Mouse (Mus musculus) liver (tissue): Measurements from ENCODE around the gene Pmepa1.

Experiments used
- DNase-seq: peaks from one replicate; pipeline ENCODE4 v3.0.0-alpha.2; 2020; ENCODE audit warnings: mixed read lengths

The Pmepa1 gene

DNA sequence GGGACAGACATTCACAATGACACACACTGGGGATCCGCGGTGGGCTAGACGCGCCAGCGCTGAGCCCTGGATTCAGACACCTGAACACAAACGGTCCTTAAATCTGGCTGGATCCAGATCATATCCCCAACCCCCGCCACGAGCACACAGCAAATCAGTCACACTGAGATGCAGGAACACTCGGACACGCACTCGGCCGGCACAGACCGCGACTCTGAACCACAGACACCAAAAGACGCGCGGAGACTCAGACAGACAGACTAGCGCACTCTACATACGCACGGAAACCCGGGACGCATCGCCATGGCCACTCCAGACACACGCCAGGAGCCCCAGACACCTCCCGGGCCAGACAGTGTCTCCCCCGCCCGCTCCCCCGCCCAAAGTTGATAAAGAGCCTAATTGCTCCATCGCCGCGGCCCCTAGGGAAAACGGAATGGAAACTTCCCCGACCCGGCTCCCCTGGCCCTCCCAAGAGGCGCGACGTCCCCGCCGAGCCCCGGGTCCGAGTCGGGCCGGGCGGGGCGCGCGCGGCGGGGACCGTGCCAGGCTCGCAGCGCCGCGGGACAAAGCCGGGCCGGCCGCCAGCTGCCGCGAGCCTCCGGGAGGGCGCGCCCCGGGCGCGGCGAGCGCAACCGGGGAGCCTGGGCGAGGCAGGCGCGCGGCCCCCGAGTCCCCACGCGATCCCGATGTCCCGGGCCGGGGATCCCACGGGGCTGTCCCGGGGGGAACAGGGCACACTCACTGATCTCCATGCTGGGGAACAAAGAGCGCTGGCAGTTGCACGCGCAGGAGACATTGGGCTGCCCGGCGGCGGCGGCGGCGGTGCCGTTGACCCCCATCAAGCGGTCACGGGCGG, 761 bp downstream of the Pmepa1 start:
- DNase-seq, result peak; percentile 14

DNA sequence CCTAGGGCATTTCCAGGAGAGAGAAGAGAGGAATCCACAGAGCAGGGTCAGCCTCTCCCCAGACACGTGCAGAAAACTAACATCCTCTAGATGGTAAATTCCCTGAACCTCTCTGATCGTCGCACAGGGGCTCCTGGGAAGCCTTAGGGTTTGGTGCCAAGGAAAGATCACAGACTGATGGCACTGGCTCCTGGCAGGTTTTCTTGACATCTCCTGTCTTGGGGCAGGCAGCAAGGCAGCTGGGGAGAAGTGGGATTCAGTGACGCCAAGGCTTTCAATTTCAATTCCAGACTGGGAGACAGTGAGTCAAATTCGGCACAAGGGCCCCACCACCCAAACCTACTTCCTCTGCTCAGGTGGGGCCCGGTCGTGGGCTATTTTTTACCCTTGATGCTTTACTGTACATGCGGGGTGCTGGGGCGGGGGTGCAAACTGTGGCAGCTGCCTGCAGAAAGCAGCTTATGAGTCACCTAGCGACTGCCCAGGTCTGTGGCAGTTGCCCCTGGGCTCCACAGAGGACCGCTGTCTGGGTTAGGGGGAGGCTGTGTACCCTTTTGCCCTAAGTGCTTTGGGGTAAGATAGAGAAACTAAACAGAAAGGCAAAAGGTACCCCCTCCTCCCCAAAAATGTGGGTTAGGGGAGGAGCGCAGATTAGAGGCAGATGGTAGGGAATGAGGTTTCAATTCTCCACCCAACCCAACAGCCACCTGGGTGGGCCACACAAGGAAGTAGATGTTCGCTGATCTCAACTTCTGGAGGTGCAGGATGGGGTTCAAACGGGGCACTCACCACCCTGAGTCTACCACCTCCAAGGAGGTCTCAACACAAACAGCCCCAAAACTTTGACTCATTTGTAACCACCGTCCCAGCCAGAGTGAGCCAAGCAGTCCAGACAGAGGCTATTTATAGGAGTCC, 1.6 kb downstream of the Pmepa1 start:
- DNase-seq, result no peak

DNA sequence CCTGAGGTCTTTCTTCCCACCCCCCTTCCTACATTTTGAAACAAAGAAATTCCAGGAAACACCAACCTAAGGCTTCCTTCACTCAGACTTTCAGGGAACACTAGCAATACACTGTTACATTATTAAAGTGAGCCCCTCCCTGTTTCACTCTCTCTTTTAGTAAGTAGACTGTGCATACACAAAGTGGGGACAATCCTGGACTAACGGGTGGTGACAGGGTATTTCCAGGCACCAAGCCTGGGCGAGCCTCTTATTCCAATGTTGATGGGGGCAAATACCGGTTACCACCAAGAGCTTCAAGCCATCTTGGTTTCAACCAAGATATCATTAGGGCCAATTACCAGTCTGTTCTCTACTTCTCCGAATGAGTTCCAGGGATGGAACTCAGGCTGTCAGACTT, 2.4 kb downstream of the Pmepa1 start:
- DNase-seq, result no peak

DNA sequence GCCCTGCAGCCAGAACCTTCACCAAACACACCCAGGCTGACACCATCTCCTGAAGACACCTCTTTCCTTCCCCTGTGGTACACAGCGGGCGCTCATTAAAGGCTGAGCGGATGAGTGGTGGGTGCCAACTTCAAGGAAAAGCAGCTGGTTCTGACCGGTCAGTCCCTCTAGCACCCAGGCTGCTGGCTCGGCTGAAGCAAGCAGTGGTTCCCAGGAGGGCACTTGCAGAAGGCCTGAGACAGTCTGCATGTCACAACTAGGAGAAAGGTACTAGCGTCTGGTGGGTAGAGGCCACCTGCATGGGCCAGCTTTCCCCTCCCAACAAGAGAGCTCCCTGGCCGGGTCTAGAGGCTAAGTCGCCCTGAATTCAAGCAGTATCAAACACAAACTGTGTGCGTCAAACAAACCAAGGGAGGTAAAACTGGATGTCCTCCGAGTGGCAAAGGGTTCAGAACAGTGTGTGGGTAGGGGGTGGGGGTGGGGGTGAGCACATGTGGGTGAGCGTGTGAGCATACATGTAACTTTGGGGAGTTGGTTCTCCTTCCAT, 3.9 kb downstream of the Pmepa1 start:
- no peak for DNase-seq

DNA sequence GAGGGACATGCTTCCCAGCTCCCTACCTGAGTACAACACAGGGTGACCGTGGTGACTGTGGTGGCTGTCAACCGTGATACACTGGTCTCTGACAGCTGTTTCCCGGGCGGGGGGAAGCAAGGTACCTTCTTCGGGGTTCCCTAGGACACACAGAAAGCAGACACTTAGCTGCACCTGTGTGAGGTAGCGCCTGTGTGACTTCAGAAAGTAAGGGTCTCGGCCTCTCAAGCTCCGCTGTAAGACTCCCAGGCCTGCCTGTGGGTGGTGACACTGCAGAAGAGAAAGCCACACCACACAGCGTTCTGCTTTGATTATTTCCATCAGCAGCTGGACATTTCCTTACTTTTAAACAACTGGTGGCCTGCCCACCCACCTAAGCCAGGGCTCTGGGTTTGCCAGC, 4.8 kb downstream of the Pmepa1 start:
- DNase-seq, result no peak

DNA sequence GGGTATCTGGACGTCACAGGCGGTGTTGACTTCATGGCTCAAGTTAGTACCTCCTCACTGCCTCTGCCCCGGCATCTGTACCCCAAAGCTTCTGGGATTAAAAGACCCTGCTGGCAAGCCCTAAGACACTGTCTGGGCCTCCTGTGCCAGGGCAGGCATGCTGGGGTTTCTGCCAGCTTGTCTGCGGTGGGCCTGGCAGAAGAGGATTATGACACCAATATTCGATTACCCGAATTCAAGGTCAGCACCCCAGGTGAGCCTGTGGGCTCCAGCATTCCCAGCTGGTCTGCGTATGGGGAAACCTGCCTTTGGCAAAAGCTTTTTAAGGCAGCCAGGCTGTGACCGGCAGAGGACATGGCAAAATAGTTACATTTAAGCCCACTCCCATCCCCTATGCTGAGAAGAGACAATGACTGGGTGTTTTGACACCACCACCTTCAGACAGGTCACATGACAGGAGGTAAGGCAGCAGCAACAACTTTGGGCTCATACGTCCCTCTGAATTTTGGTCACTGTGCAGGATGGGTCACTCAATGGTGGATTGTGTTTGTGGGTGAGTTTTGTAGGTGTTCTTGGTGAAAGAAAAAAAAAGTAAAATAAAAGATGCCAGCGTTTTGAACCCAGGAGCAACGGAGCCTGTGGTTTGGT, 5.6 kb downstream of the Pmepa1 start:
- DNase-seq, result no peak

DNA sequence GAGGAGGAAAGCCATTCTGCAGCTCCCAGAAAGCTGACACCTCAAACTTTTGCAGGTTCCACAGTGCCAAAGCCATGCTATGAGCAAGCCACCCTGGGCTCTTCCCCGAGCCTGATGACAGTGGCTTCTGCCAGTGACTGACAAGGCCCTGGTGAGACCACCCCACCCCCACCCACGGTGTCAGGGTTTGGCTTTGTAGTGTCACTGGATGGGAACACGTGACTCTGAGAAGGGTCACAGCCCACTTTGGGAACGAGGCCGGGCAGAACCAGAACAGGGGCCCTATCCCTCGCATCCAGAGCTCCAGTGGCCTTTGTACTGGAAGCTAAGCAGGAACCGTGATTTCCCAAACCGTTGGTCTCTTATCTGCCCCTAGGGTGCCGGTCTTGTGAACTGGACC, 6.1 kb downstream of the Pmepa1 start:
- no peak for DNase-seq

DNA sequence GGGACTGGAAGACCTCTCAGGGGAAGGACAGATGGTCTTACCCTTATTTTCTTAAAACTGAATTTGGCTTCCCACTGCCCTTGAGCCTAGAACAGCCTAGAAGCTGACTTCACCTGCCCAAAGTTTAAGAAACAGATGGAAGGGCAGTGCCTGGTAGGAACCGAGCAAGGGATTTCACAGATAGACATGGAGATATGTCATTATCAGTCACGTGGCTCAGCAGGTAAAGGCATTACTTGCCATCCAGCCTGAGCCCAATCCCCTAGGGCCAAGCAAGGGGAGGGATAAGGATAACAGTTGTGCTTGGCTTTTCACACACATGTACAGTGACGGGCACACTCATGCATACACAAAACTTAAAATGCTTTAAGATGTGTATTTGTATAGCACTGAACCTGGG, 8.8 kb downstream of the Pmepa1 start:
- DNase-seq, result no peak

DNA sequence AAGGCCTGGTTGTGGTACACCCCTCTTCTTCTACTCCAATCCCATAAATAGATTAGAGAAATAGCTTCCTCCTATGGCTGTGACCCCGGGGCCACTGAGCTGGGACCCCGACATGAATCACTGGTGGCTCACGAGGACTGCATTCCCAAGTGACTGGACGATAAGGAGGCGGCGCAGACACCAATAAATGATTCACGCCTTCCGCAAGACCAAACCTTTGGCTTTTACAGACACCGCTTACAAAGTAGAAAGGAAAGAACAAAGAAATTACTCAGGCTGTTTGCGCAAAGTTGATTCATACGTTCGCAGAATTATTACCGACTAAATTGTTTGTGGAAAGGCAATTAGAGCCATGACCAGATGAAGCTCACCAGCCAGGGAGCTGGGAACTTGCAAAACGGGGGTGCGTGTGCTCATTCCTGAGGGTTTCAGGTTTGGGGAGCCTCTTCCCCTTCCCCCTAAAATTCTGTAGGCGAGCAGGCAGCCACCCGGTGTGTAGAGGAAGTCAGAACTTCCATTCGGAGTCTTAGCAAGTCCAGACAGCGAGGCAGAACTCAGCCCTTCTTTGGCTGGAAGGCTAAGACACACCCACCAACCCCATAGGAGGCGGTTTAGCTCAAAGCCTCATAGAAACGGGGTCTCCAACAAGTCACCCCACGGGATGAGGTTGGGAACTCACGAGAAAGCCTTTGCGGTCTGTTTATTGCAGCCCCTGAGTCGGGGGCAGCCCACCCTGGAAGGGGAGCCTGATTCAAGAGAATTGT, 9.8 kb downstream of the Pmepa1 start:
- DNase-seq, result no peak

DNA sequence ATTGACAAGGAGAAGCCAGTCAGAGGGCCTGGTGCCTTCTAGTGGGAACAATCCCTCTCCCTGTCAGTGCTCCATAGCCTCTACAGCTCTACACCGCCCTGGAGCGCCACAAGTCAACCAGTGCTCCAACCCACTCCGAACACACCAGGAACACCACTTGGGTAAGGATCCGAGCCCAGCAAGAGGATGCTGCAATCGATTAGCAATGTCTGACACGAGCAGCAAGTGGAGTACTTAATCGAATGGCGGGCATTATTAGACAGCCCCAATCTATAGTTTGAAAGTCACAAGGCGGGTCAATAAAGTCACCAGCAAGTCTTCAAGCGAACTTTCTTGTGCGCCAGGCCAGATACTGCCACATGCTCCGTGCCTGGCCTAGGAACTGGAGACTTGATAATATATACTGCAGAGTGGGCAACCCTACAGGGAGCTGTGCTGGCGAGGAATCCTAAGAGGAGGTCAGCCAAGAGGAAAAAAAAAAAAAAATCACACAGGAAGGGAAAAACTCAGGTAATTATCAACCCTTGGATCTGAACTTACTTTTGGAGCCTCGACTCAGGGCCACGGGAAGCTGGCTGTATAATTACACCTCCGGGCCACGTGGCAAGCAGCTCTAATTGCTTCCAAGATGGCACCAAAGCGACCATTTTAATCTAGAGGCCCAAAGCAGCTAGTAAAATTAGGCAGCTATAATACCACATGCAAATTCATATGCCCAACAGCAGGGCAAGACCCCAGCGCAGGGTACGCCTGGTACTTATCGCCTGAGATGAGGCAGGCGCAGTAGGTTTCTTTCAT, 10.7 kb downstream of the Pmepa1 start:
- DNase-seq, result no peak

DNA sequence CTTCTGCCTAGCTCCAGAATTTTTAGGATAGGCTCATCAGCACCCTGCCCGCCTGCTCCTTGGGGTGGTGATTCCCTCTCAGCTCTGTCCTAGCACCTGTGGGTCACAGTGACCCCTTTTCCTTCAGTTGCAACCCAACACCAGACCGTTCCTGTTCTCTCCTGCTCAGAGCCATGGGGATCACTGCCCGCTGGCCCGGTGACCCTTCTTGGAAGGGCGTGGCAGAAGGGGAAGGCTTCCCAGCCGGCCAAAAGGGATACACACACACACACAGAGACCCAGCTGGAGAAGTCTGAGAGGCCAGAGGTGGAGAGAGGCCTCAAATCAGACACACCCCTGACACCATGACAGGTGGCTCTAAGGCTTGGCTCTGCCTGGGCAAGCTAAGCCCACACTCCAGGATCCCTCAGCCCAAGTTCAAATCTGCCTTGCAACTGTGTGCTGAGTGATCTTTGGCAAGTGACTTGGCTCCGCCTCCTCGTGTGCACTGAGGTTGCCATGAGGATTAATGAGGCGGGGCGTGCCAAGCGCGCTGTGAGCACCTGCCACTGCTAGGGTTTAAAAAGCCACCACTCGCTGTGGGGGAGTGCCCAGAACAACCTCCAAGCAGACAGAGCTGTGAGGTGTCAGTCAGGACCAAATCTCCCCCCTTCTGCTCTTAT, 11.7 kb downstream of the Pmepa1 start:
- no peak for DNase-seq

DNA sequence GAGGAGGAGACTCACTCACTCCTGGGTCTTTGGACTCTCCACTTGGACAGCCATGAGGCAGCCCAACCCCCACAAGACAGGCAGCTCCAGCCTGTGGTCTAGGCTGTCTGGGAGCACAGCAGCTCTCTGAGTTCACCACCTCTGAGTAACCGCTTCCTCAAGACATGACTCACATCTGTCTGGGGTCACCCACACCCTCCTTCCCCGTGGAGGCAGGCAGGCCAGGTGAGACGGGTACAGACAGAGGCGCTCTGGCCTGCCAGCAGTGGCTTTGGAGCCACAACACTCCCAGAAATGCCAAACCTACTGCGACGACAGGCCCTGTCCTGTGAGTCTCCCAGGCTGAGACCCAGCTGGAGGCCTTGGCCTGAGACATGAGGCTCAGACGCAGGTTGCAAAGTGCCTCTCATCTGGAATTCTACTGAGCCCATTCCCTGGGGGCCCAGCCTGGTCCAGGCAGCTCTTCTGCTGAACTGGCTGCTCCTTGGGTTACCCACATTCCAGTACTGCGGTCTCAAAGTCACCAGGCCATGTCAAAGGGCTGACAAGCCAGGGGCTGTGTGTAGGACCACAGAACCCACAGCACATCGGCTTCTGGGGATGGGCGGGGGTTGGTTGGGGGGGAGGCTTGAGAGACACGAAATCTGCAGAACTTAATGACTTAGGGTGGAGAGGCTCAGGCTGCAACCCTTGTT, 12.6 kb downstream of the Pmepa1 start:
- DNase-seq, result no peak

DNA sequence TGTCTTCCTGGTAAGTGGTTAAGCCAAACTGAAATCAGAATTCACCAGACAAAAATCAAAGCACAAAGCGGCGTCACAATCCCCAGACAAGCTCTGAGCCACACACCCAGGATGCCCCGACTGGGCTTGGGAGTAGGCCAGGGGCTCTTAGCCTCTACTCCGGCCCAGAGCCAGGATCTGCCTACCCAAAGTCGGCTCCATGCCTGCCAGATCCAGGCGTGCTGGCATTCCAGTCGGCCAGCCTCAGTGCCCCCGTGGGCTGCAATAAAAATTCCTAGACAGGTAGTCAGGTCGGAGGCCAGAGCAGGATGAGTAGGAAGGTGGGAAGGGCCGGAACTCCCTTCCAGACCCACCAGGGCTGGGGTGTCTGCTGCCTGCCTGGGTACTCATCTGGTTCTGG, 14.8 kb downstream of the Pmepa1 start:
- DNase-seq, result no peak

DNA sequence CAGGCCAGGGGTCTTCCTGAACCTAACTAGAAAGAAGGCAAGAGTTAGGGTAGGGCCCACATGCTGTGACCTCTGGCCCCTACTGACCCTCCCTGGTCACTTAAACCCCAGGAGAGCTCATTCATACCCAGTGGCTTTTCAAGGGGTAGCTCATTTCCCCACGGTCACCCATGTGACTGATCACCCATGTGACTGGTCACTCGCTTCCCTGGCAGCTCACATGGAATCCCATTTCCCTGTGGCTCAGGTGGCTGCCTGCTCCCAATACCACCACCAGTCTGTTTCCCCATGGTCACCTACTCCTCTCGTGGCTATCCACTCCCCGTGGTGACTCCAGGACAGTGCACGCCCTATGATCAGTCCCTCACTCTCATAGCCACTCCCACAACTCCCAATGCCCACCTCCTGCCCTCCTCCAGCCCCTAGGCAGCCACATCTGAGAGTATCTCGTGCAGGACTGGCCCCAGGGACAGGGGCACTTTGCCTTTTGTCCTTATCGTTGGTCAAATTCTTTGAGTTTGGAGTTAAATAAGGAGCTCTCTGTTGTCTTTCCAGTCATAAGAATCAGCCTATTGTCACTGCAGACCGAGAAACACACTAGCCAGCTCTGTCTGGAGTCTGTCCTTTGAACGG, 17.8 kb downstream of the Pmepa1 start:
- DNase-seq, result no peak

DNA sequence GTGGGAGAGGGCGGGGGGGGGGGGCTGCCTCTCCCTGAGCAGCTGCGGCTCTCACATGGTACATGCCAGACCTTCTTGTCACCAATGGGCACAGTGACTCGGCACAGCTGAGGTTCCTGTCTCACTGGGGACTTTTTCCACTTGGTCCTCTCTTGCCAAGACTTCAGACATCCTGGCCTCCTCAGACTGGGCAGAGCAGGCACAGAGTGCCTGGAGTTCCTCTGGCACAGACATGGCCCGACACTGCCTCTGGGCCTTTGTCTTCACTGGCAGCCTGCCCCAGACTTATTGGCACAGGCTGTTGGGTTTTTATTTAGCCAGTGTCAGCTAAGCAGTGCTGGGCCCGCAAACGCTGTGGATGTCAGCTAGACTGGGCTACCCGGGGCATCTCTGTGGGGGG, 18.7 kb downstream of the Pmepa1 start:
- DNase-seq, result no peak

DNA sequence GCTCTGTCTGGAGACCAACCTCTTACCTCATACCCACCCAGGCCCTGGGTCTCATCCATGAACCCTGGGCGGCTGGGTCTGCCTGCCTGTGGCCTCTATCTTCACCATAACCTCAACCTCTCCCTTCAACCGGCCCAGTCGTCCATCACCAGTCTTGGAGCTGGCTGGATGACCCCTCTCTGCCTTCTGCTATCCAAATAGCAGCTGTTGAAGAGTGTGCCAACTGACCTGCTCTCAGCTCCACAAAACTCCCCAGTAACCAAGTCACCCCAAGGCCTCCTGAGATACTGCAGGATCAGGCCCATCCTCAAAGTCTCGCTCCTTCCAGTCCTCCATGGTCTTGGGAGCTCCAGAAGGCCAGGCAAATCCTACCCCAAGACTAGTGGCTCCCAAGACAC, 19.8 kb downstream of the Pmepa1 start:
- no peak for DNase-seq

DNA sequence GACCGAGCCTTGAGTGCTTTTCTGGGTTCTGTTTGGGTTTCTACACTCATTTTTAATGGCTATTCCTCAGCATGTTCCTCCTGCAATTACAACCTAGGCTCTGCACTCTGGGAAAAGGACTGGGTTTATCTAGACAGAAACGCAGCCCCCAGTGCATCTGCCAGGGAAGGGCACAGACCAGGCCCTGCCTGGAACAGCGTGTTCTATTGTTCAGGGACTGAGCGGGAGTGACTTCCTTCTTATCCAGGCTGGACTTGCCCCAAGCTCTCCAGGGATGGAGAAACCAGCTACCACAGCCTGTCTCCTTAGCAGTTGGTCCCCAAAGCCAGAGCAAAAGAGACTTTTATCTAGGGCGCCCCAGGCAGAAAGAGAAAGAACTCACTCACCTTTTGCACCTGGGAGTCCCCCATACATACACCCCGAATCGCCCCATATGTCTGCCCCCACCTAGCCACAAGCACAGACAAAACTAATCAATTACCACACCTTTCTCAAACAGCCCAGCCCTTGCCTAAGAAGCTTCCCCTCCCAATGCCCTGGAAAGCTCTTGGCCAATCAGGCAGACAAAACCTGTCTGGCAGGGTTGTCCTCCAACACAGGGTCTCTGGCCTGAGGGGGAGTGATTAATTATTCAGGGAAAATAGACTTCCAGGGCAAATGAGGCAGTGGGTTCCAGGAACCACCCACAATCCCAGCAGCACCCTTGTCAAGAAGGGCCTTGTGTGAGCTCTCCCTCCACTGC, 20.4 kb downstream of the Pmepa1 start:
- DNase-seq, result no peak

DNA sequence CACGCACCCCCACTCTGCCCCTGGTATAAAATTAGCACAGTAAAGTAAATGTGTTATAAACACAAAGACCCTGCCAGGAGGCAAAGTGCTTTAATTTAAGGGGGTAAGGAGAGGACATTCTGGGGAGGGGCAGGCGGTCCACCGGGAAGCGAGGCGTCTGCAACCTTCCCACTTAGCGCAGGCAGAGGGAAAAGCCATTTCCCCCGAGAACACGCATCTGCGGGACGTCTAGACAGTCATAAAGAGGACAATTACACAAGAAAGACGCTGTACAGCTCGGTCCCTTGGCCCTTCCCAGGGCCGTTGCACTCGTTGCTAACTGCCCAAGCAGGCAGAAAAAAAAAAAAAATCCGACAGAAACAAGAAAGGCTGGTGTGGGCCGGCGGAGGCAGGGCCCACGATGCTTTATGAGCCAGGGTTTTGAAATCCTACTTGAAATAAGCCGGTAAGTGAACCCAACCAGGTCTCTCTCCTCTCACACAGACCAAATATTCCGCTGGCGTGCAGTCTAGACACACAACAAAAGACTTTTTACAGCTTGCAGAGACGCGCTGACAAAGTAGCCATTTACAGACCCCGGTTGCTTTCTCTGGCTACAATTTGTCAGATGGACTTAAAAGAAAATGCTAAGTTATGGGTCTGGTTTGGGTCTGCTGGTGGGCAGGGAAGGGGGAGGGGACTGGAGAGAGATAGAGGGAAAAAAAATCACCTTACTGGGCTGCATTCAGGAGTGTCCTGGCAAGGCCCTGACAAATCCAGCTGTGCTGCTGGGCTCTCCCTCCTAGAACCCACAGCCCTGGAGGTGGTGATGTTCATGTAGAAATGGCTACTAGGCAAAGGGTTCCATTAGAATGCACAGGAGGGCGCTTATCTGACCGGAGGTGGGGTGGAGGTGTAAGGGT, 22.3 kb downstream of the Pmepa1 start:
- no peak for DNase-seq
